Mouse (Mus musculus): ENCODE data around the gene 4930404N11Rik. TPM values are rescaled to one million over a fixed set of nuclear protein-coding genes. Genes with fewer than 3 reads are reported as not detected.

4930404N11Rik gene
- total RNA-seq, 2 experiments from 2014 or later = 0.92 to 0.99 TPM

DNA sequence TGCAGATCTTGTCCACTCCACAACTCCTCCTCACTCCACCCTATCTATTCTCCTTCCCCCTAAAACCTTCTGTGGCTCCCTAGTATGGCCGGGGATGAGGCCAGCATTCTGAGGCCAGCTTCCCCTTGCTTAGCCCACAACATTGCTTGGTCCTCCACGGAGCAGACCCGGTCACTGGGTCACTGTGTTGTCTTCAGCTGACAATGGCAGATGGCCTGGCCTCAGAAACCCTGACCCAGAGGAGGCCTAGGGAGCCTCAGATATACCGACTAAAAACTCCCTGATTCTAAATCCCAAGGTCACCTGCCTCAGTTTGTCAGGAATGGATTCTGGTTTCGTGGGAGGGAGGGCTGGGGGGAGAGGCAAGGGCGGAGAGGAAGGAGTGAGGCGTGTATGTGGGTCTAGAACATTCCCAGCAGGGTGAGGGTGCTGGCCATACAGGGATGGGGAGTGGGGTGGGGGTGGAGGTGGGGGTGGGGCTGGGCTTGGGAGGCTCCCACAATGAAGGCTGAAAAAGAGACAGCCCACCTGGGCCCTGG, 36.7 kb upstream of the 4930404N11Rik start:
- no peak for ATAC-seq (replicated peaks; ENCODE audit: poor library complexity)

DNA sequence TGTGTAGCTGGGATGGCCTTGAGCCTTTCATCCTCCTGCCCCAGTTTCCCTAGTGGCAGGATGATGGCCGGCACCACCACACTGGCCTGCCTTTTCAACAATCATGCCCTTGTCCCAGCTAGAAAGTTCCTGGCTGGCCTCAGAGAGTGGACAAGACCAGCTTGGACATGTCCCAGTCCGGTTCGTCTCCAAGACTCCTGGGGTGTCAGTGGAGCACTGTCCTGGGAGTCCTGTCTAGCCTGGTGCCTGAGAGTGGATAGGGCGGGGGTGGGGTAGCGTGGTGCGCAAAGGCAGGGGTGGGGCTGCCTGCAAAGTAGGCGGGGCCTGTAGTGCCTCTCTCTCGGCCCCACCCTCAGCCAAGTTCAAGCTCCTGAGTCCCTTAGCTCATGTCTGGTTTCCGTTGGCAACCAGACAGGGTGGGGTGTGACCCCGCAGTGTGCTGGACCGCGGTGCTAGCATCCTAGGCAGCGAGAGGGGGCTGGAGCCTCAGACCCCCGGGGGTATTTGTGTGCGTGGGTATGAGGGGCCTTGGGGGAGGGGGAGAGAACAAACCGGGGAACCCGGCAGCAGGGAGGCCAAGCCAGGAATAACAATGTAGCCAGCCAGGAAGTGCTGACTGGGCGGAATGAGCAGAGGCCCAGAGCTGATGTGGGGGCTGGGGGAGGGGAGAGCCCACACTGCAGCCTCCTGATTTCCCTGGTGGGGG, 36.1 kb upstream of the 4930404N11Rik start:
- peak; percentile 73 for ATAC-seq (replicated peaks; ENCODE audit: poor library complexity)

DNA sequence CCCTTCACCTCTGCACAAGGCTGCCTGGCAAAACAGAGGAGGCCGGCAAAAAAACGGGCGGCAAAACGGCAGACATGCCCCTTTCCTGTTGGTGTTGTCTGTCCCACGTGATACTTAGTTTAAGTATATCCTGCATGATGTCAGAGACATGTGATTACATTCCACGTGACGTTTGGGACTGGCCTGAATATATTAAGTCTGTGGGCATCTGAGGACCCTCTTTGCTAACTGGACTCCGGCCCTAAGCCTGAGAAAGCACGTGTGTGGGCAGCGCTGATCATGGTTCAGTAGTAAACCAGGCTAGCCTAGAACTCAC, 35.5 kb upstream of the 4930404N11Rik start:
- ATAC-seq (replicated peaks; ENCODE audit: poor library complexity) = no peak

DNA sequence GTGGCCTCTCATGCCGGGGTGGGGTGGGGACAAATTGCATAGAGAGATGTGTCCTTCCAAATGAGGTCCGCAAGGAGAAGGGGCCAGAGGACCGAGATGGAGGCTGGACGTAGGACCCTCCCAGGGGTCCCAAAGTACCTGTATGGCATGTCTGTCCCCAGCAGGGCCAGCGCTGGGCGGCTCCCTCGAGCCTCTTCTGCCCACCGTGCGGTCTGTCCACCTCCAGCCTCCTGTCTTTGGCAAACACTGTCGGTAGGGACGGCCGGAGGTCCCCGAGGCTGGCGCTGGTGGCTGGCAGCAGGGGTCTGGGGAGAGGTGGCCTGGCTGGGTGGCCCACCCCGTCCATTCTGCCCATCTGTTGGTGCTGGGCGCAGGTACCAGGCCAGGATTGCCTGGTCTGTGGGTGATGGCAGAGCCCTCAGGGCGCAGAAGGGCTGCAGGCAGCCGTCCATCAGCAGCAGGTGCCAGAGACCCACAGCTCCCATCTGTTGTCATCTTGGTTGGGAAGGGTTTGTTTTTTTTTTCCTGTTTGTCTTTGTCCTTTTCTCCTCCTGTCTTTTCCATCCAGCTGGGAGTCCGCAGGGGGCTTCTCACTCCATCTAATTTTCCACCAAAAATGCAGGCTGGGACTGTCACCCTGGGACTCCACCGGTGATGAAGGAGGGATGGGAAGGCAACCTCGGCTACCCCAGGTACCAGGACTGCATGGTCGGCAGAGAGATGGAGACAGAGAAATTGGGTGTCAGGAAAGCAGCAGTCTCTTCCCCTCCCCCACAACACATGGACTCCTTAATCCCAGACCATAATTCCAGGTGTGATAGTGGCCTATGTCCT, 35.0 kb upstream of the 4930404N11Rik start:
- no peak for ATAC-seq (replicated peaks; ENCODE audit: poor library complexity)

DNA sequence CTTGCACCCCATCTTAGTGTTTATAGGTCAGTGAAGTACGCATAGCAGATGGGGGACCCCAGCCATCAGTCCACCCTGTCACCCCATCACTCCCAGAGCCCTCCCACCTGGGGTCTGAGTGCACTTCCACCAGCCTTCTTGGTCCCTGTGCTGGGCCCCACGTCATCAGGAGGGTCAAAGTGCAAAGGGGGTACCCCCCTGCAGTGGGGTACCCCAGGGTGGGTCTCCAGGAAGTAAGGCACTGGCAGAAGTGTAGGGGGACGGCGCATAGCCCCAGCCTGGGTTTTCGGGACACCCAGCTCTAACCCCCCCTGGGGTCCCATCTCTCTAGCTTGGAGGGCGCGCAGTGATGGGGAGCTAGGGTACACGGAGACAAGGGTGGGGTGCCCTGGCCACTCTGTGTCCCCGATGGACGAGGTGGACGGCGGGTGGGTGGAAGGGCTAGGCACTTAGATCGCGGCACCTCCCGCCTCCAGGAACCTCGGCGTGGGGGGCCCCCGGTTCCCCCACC, 34.2 kb upstream of the 4930404N11Rik start:
- no peak for ATAC-seq (replicated peaks; ENCODE audit: poor library complexity)

DNA sequence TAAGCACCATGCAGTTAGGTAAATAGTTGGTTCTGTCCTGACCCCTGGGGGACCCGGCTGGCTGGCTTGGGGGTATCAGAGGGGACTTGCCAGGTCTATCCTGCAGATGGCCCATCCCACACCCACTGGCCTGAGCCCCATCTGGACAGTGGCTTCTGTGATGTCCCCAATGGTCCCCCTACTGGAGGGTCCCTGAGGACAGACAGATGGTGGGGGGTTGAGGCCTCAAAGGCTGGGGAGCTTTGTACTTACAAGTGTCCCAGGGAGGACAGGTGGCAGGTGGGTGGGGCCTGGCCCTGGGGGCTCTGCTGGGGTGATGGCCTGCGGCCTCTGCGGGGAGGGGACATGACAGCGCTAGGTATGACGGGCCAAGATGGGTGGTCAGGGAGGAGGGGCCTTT, 33.7 kb upstream of the 4930404N11Rik start:
- no peak for ATAC-seq (replicated peaks; ENCODE audit: poor library complexity)

DNA sequence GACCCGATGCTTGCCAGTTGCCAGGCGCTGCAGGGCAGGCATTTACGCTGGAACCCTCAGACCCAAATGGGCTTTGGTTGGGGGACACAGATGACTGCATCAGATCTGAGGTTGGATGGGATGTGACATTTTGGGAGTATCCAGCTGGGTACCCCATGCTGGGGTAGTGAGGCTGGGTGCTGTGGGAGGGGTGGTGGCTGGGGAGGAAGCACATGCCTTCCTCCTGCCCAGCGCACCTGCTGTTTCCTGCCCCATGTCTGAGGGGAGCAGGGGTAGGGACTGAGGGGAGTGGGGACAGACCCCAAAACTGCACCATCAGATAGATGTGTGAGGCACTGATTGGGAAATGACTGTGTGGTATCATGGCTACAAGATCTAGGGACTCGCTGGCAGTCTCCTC, 31.1 kb upstream of the 4930404N11Rik start:
- ATAC-seq (replicated peaks; ENCODE audit: poor library complexity) = no peak

DNA sequence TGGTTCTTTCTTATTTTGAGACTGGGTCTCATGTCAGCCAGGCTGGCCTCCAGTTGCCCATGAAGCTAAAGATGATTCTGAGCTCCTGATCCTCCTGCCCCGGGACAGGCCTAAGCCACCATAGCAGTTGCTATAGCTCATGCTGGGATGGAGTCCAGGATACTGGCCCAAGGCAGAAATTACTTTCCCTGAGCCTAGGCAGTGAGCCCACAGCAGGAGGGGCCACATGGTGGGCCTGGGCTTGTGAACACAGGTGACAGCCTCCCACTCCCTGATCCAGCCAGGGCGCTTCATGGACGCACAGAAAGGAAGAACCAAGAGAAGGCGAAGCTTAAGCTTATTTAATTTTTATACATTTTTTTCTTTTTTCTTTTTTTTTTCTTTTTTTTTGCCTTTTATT, 30.2 kb upstream of the 4930404N11Rik start:
- no peak for ATAC-seq (replicated peaks; ENCODE audit: poor library complexity)

DNA sequence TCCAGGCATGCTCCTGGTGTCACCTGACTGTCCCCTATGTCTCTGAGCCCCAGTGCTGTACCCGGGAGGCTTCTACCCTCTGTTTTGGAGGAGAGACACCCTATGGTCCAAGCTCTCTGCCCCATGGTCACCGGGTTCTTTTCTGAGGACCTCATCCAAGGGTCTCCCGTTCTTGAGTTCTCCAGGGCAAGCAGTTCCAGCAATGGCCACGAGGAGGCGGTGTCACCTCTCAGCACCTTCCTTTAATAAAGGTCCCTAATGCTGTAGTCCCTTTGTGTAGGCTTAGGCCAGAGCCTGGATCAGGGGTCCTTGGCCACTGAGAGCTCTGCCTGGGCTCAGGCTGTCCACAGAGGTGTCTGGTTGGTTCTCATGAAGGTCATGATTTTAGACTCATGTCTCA, 29.5 kb upstream of the 4930404N11Rik start:
- peak; percentile 73 for ATAC-seq (replicated peaks; ENCODE audit: poor library complexity)

DNA sequence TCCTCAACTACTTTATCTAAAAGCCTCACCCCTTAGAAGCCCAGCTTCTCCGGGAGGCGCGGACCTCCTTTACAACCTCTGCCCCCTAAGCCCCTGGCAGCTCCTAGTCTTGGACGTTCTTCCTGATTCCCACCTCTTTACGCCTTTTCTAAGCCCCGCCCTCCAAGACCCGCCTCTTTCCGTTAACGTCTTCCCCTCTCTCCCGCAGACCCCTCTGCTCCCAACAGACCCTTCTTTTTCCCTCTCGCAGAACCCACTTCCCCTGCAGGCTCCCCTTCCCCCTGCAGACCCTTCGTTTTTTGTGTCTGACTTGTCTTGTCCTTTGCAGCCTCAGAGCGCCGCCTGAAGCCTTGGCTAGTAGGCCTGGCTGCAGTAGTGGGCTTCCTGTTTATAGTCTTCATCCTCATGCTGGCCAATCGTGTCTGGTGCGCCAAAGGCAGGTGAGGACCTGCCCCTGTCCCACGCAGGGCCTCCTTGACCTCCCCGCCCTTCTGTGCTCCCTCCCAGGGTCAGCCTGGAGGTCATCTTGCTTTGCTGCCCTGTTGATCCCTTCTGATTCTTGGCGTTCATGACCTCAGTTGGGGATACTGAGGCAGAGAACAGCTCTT, 27.9 kb upstream of the 4930404N11Rik start:
- ATAC-seq (replicated peaks; ENCODE audit: poor library complexity) = peak; percentile 49

DNA sequence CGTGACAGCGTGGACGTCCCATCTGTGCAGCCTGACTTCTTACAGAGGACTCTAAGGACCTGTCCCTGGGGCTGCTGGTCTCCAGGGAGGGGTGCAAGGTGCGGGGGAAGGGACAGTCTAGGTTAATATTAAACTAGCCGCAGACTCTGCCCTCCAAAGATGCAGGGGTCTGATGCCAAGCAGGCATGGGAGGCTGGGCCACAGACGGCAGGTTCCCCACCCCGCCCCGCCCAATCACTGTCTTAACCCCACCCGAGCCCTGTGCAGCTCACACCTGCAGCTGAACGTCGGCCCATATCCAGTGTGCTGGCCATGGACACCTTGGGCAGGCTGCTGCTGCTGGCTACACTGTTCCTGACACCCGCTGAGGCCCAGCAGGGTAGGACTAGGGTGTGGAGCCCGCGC, 27.2 kb upstream of the 4930404N11Rik start, which contains the start of gene Smim24:
Gene Smim24, plus strand, starts transcription at position 271 of the 405 bp plus-strand sequence.
- ATAC-seq (replicated peaks; ENCODE audit: poor library complexity) = no peak

DNA sequence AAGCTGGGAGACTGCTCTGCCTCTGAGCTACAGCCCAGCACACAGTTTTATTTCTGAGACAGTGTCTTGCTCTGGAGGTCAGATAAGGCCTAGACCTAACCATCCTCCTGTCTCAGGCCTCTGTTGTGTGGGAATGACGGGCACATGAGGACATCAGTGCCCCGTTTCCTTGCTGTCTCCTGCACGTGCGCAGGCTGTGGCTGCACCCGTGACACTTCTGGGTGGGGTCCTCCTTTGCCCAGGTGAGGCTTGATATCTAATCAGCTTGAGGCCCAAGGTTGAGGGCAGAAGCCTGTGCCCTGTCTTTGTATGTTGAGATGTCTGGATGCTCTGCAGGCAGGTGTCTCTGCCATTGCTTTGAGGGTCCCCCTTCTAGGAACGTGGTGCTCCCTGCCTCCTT, 26.7 kb upstream of the 4930404N11Rik start:
- ATAC-seq (replicated peaks; ENCODE audit: poor library complexity) = no peak

DNA sequence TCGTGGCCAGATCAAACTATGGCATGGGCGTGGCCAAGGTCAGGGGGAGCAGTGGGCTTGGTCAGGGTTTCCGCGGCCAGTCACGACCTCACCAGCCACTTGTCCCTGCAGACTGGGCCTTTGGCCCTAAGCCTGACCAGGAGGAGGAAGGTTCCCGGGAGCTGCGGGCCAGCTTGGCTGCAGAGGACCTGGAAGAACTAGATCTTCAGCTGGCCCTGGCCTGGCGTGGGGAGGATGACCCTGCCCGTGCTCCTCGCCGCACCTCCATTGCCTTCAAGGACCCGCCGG, 25.0 kb upstream of the 4930404N11Rik start:
- no peak for ATAC-seq (replicated peaks; ENCODE audit: poor library complexity)

DNA sequence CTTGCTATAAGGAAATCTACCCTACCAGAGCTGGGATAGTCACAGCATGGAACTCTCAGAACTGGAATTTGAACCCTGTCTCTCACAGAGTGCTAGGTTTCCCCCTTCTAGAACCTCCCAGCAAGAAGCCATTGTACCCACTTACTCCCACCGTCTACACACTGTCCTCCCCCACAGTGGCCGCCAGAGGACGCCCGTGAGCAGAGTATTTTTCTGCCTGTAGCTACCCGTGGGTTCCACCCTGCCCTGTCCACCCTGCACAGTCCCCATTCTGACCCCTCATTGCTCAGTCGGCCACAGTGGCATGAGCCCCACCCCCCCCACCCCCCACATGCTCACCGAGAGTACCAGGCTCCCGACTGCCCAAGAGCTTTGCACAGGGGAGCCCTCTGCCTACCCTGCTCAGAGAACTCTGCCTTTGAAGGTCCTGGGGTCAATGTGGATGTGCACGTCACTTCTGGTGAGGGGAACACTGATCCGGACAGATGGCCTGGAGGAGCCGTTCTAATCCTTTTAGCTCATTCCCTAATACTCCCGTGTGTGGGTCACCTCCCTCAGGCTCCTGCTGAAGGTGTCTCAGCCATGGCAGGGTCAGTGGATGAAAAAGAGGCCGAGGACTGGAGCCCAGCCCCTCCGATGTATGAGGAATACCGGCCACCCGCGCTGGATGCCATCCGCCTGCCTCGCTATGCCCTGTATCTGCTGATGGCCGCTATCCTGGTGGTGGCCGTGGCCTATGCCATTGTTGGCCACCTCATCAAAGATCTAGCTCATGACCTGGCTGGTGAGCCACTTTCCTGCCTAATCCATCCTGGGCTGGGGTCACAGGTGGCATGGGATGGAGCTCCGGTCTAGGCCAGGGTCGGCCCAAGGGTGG, 24.4 kb upstream of the 4930404N11Rik start:
- peak; percentile 78 for ATAC-seq (replicated peaks; ENCODE audit: poor library complexity)

DNA sequence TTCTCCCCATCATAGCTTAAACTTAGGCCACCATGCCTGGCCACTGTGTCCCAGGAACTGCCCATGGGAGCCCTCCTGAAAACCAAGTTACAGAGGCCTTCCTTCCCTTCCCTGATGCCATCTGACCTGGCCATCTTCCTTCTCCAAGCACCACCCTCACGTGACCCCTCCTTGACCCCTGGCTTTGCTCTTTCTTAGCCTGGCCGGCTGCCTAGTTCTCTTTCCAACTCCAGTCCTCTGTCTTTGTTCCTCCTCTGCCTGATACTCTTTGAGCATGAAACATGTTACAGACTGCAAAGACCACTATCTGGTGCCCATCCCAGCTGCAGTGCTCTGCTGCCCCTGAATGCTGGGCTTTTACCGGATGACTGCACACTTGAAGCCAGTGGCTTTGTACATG, 23.8 kb upstream of the 4930404N11Rik start:
- ATAC-seq (replicated peaks; ENCODE audit: poor library complexity) = no peak

DNA sequence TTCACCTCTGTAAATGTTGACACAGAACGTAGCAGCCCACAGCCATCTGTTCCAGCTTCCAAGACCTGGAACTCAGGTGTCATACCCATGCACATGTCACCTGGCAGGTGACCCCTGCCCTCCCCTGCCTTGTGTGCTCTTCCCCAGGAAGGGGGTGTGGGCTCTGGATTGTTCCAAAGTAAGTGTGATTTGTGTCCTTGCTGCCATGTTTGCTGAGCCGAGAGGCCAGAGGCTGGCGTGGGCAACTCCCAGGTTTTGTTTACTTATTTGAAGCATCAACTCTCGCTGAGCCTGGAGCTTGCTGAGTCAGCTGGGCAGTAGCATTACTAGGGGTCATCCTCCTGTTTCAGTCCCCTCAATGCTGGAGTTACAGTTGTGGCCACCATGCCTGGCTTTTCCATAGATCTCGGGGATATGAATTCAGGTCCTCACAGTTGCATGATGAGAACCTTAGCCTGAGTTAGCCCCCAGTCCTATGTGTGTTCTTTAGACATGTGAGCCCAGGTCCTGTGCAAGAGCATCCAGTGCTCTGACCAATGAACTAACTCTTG, 23.0 kb upstream of the 4930404N11Rik start, which contains the start of gene Gm48552:
Gene Gm48552, plus strand, starts transcription at position 501 of the 551 bp plus-strand sequence.
- no peak for ATAC-seq (replicated peaks; ENCODE audit: poor library complexity)

DNA sequence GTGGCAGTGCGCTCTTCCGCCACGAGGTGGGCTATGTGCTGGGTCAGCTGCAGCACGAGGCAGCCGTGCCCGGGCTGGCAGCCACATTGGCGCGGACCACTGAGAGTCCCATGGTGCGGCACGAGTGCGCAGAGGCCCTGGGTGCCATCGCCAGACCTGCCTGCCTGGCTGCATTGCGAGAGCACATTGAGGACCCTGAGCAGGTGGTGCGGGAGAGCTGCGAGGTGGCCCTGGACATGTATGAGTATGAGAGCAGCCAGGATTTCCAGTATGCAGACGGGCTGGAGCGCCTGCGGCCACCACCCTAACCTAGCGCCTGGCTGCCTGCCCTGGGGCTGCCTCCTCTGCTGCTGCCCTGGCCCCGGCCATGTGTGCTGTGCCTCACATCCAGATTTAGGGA, 22.1 kb upstream of the 4930404N11Rik start:
- ATAC-seq (replicated peaks; ENCODE audit: poor library complexity) = no peak

DNA sequence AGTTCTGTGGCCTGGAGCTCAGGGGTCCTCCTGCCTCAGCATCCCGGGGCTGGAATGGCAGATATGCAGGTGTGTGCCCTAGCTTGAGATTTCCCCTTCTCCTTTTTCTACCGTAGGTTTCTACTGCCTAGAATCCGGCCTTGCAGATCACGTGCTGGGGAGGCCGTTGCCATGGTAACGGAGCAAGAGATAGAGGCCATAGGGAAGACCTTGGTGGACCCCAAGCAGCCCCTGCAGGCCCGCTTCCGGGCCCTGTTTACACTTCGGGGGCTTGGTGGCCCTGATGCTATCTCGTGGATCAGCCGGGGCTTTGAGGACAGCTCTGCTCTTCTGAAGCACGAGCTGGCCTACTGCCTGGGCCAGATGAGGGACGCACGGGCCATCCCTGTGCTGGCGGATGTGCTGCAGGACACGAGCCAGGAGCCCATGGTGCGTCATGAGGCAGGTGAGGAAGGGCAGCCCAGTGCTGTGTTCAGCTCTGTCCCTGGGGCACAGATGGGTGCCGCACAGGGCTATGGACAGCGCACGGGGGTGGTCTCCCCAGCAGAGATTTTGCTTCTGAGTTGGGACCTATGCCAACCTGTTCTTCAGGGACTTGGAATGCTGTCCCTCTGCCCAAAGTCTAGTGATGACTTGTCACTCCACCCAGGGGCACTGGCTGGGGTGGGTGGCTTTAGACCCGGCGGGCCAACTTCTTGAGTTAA, 20.1 kb upstream of the 4930404N11Rik start:
- no peak for ATAC-seq (replicated peaks; ENCODE audit: poor library complexity)

DNA sequence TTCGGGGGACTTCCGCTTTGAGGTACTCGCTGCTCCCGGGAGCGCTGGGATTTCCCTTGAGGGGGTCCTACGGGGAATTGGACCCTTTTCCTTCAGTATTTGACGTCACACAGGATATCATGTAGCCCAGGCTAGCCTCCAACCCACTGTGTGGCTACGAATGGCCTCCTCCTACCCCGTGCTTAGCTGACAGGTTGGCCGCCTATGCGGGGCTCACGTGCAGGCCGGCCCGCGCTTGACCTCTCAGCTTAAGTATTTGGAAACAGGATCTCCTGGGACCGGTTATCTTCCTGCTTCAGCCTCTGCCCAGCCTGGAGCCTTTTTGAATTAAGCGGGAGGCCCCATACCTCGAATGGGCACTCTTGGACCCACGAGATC, 19.0 kb upstream of the 4930404N11Rik start:
- ATAC-seq (replicated peaks; ENCODE audit: poor library complexity) = peak; percentile 3; the same call in 1 of the 2 replicates
